Mouse (Mus musculus) CD4-positive, CD25-positive, alpha-beta regulatory T cell, adult 4 months (primary cell): ENCODE measurements around the gene Senp3. TPM values are rescaled to one million over a fixed set of nuclear protein-coding genes. Genes with fewer than 3 reads are reported as not detected.
"Not testable (repeated sequence)": the region's sequence is repeated elsewhere in the genome, so short reads cannot be mapped to it uniquely, and the experiment has no call there.

ENCODE experiments used
- ATAC-seq: one replicate; pipeline ENCODE4 v1.8.0; 2017
- polyA plus RNA-seq, 2 experiments: library from polyadenylated mRNA; unstranded; fragments of 100-300 nt; shearing (Covaris generic); gene quantifications; one replicate each; pipeline ENCODE4 v1.2.1; 2017

Senp3 gene
- polyA plus RNA-seq, 2 experiments from 2014 or later = 31.6 to 47.4 TPM

DNA sequence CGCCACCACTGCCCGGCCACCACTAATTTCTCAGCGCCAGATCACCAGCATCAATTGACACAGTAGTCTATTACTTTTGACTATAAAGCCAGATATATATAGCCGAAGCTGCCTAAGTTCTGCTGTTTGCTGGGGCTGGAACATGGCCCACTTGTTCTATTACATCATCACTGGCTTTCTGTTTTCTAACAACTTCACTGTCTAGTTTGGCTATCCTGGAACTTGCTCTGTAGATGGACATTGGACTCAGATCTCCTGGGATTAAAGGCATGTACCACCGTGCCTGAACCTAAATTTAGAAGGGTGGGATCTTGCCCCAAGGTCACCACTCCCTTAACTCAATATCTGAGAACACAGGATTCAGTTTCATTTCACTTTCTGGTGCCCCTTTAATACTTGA, 36.0 kb downstream of the Senp3 start:
- no peak for ATAC-seq

DNA sequence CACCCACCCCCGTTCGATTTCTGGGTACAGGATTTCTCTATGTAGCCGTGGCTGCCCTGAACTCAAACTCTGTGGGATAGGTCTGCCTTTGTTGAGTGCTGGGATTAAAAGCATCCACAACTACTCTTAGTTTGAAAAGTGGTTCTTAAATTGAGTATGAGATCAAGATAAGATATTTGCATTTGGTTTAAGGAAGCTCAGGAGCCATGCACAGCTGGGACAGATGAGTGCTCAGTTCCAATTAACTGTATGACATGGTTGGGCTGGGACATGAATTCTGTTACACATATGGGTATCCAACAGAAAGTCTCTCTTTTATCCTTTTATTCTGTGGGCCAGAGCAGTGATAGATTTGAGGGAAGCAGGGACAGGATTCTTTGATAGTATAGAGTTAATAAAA, 46.4 kb downstream of the Senp3 start:
- no peak for ATAC-seq

GRCm38 (mm10) chr11:69633128-69633866, 48.6 kb downstream of the Senp3 start:
- peak; percentile 24 for ATAC-seq

GRCm38 (mm10) chr11:69632284-69633089, 49.4 kb downstream of the Senp3 start, which contains the start of gene Fxr2:
TSS of gene Fxr2 (plus strand) at chr11:69632990.
- peak; percentile 95 for ATAC-seq

DNA sequence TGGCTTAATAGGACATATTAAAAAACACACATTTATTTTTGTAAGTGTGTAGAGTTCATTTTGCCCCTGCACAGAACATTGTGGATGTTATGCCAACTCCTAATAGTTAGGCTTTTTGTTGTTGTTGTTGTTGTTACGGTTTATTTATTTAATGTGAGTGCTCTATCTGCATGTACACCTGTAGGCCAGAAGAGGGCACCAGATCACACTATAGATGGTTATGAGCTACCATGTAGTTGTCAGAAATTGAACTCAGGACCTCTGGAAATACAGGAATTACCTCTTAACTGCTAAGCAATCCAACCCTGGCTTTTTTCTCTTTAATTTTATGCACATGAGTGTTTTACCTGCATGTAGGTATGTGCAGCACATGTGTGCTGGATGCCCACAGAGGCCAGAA, 52.1 kb downstream of the Senp3 start:
- ATAC-seq = no peak

- ATAC-seq = no peak
Observed at GRCm38 (mm10) chr11:69628286-69628685, 53.6 kb downstream of the Senp3 start.

DNA sequence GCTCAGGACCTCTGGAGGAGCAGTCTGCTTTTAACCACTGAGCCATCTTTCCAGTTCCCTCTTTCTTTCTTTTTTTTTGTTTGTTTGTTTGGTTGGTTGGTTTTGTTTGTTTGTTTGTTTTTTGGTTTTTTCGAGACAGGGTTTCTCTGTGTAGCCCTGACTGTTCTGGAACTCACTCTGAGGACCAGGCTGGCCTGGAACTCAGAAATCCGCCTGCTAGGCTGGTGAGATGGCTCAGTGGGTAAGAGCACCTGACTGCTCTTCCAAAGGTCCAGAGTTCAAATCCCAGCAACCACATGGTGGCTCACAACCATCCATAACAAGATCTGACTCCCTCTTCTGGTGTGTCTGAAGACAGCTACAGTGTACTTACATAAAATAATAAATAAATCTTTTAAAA, 57.5 kb downstream of the Senp3 start:
- not testable (repeated sequence) for ATAC-seq

Other genes with a start within 250 kb of the Senp3 start
- gene Dnah2, start 133.0 kb downstream of the Senp3 start, polyA plus RNA-seq = under 1 TPM in 1 of 2 experiments, not detected in 1; 0.09 TPM
- under 1 TPM; 0.27 to 0.37 TPM for gene Efnb3, start 121.9 kb downstream of the Senp3 start, polyA plus RNA-seq
- gene Wrap53, start 101.8 kb downstream of the Senp3 start, polyA plus RNA-seq = 10 to 100 TPM; 23.0 to 31.9 TPM
- 100 to 1,000 TPM; 307 to 416 TPM for gene Trp53, start 101.7 kb downstream of the Senp3 start, polyA plus RNA-seq
- gene Atp1b2, start 76.1 kb downstream of the Senp3 start, polyA plus RNA-seq = not detected
- gene Shbg, start 64.2 kb downstream of the Senp3 start, polyA plus RNA-seq = not detected
- gene Sat2, start 60.1 kb downstream of the Senp3 start, polyA plus RNA-seq = not detected
- gene Fxr2, start 49.1 kb downstream of the Senp3 start, polyA plus RNA-seq = 10 to 100 TPM; 11.0 to 11.2 TPM
- gene Sox15, start 26.8 kb downstream of the Senp3 start, polyA plus RNA-seq = under 1 TPM in 1 of 2 experiments, not detected in 1; 0.81 TPM
- 10 to 100 TPM; 34.8 to 85.1 TPM for gene Mpdu1, start 19.4 kb downstream of the Senp3 start, polyA plus RNA-seq
- gene Cd68, start 15.9 kb downstream of the Senp3 start, polyA plus RNA-seq = 1 to 10 TPM; 3.0 to 5.8 TPM
- 100 to 1,000 TPM; 166 to 236 TPM for gene Eif4a1, start 9.7 kb downstream of the Senp3 start, polyA plus RNA-seq
- not detected for gene Tnfsf13, start 3.7 kb upstream of the Senp3 start, polyA plus RNA-seq
- under 1 TPM in 1 of 2 experiments, not detected in 1; 0.23 TPM for gene Tnfsf12, start 13.8 kb upstream of the Senp3 start, polyA plus RNA-seq
- gene Tnfsfm13, start 14.0 kb upstream of the Senp3 start, polyA plus RNA-seq = not detected
- gene Polr2a, start 76.6 kb upstream of the Senp3 start, polyA plus RNA-seq = 10 to 100 TPM; 25.6 to 36.0 TPM
- gene Slc35g3, start 79.9 kb upstream of the Senp3 start, polyA plus RNA-seq = not detected
- gene Zbtb4, start 83.8 kb upstream of the Senp3 start, polyA plus RNA-seq = 10 to 100 TPM; 11.2 to 11.8 TPM
- 1 to 10 TPM; 2.9 to 4.5 TPM for gene Chrnb1, start 113.9 kb upstream of the Senp3 start, polyA plus RNA-seq
- not detected for gene Fgf11, start 119.8 kb upstream of the Senp3 start, polyA plus RNA-seq
- not detected for gene Tmem102, start 123.5 kb upstream of the Senp3 start, polyA plus RNA-seq
- gene Gm39566, start 133.2 kb upstream of the Senp3 start, polyA plus RNA-seq = not detected
- not detected for gene Spem2, start 136.4 kb upstream of the Senp3 start, polyA plus RNA-seq
- gene Spem1, start 140.1 kb upstream of the Senp3 start, polyA plus RNA-seq = under 1 TPM in 1 of 2 experiments, not detected in 1; 0.42 TPM
- 1 to 10 TPM; 1.1 to 1.2 TPM for gene Nlgn2, start 155.7 kb upstream of the Senp3 start, polyA plus RNA-seq
- gene Tmem256, start 156.4 kb upstream of the Senp3 start, polyA plus RNA-seq = 100 to 1,000 TPM in 1 of 2 experiments, 10 to 100 TPM in 1; 93.2 to 114 TPM
- 10 to 100 TPM; 22.4 to 33.5 TPM for gene Plscr3, start 164.3 kb upstream of the Senp3 start, polyA plus RNA-seq
- not detected for gene Tnk1, start 176.6 kb upstream of the Senp3 start, polyA plus RNA-seq
- not detected for gene Tmem95, start 195.9 kb upstream of the Senp3 start, polyA plus RNA-seq
- gene Kctd11, start 199.3 kb upstream of the Senp3 start, polyA plus RNA-seq = 1 to 10 TPM in 1 of 2 experiments, not detected in 1; 1.1 TPM
- 100 to 1,000 TPM; 256 to 383 TPM for gene Acap1, start 213.5 kb upstream of the Senp3 start, polyA plus RNA-seq
- 1 to 10 TPM; 1.6 to 2.0 TPM for gene 2810408A11Rik, start 218.9 kb upstream of the Senp3 start, polyA plus RNA-seq
- gene Neurl4, start 219.0 kb upstream of the Senp3 start, polyA plus RNA-seq = 1 to 10 TPM; 8.3 to 9.1 TPM
- 100 to 1,000 TPM; 120 to 134 TPM for gene Gps2, start 231.8 kb upstream of the Senp3 start, polyA plus RNA-seq
- 1,000 to 10,000 TPM; 1,067 to 1,377 TPM for gene Eif5a, start 239.9 kb upstream of the Senp3 start, polyA plus RNA-seq